8 mouse cellular contexts compared by ENCODE assay signal in genomic region chr1:91251927-91252326, GRCm38 (mm10). TPM values are rescaled to one million over a fixed set of nuclear protein-coding genes. Genes with fewer than 3 reads are reported as not detected.
A peak's percentile ranks its signal among the peaks of the same experiment; 100 is the strongest.
DNase-seq lines count a peak whose midpoint lies in the region; ATAC-seq and TF ChIP-seq lines count a peak whose summit lies in the region.

No protein-coding gene starts in this region.

- intact Hi-C loops in left cerebral cortex, postnatal 4 days (cut with DNase I): no loop called here
- intact Hi-C loops in left cerebral cortex, postnatal 14 days (cut with DNase I): no loop called here

- peaks cover 4% of the 10 kb centered on the region; the same call in 1 of the 2 replicates for H3K36me3 ChIP-seq in lung, embryonic 16.5 days (ENCODE audit: control insufficient read depth, insufficient read depth, low read length)
- H3K36me3 ChIP-seq in hindbrain, embryonic 13.5 days: peaks cover 3% of the 10 kb centered on the region; the same call in 1 of the 2 replicates
- peaks cover 11% of the 10 kb centered on the region for H3K36me3 ChIP-seq in liver, postnatal 0 days (replicated peaks; ENCODE audit: insufficient read depth, low read length)

- peaks cover 19% of the 10 kb centered on the region for H3K4me1 ChIP-seq in lung, embryonic 16.5 days (replicated peaks; ENCODE audit: control insufficient read depth, insufficient read depth, low read length)
- H3K4me1 ChIP-seq in hindbrain, embryonic 13.5 days (replicated peaks): peaks cover 36% of the 10 kb centered on the region
- H3K4me1 ChIP-seq in liver, postnatal 0 days (ENCODE audit: insufficient read depth): peaks cover 36% of the 10 kb centered on the region

- no peaks in the 10 kb centered on the region for H3K9me3 ChIP-seq in lung, embryonic 16.5 days (ENCODE audit: control insufficient read depth, low read length)
- H3K9me3 ChIP-seq in hindbrain, embryonic 13.5 days: no peaks in the 10 kb centered on the region
- no peaks in the 10 kb centered on the region for H3K9me3 ChIP-seq in liver, postnatal 0 days (ENCODE audit: low read length)

- no peak for TF ChIP-seq EP300 in liver, postnatal 0 days (IDR thresholded peaks at IDR 0.05; ENCODE audit: low read depth)

- peak overlapping the region; percentile 12; the same call in 1 of the 2 replicates for H3K4me2 ChIP-seq in lung, embryonic 16.5 days (ENCODE audit: low read depth, low read length)
- H3K4me2 ChIP-seq in hindbrain, embryonic 13.5 days: peak overlapping the region; percentile 86
- H3K4me2 ChIP-seq in liver, postnatal 0 days (ENCODE audit: low read depth, low read length): peak overlapping the region; percentile 91

- H3K4me3 ChIP-seq in lung, embryonic 16.5 days (ENCODE audit: low read length): no peak overlapping the region
- no peak overlapping the region for H3K4me3 ChIP-seq in hindbrain, embryonic 13.5 days
- peak overlapping the region; percentile 91 for H3K4me3 ChIP-seq in liver, postnatal 0 days (ENCODE audit: low read depth, low read length)

- no peaks in the 10 kb centered on the region for H3K27me3 ChIP-seq in lung, embryonic 16.5 days (ENCODE audit: control insufficient read depth, insufficient read depth, low read depth, low read length)
- no peaks in the 10 kb centered on the region for H3K27me3 ChIP-seq in hindbrain, embryonic 13.5 days
- no peaks in the 10 kb centered on the region for H3K27me3 ChIP-seq in liver, postnatal 0 days (ENCODE audit: insufficient read depth, low read length)

- 49% methylated on average over 8 of the region's 8 CpGs for WGBS in lung, embryonic 16.5 days
- WGBS in hindbrain, embryonic 13.5 days: 68% methylated on average over 8 of the region's 8 CpGs
- WGBS in liver, postnatal 0 days (ENCODE audit: insufficient replicate concordance): 27% methylated on average over 8 of the region's 8 CpGs

- no peak for DNase-seq in lung, adult 18-20 months
- peak; percentile 56 for DNase-seq in c-Kit-positive CD71-positive TER-119-positive erythroid progenitor cells, embryonic 14.5 days (ENCODE audit: low spot score)
- peak; percentile 50 for DNase-seq in liver, postnatal 0 days
- DNase-seq in spleen, postnatal 36 days (ENCODE audit: low spot score in 2 of 2): peak; percentile 32 to 39
- no peak for DNase-seq in left cerebral cortex, postnatal 4 days
- no peak for DNase-seq in left cerebral cortex, postnatal 14 days (ENCODE audit: low spot score in 2 of 2)

- no peak for ATAC-seq in lung, embryonic 16.5 days (ENCODE audit: low read depth)
- ATAC-seq in hindbrain, embryonic 13.5 days (ENCODE audit: low FRiP score): no peak
- peak; percentile 12 for ATAC-seq in liver, postnatal 0 days

- TF ChIP-seq CTCF in liver, postnatal 0 days (IDR thresholded peaks at IDR 0.05; ENCODE audit: low read depth): peak; percentile 75

- H3K27ac ChIP-seq in lung, embryonic 16.5 days (ENCODE audit: low read length): no peak overlapping the region
- H3K27ac ChIP-seq in hindbrain, embryonic 13.5 days: no peak overlapping the region
- peak overlapping the region; percentile 94 for H3K27ac ChIP-seq in liver, postnatal 0 days (ENCODE audit: low read depth)

- no peak overlapping the region for H3K9ac ChIP-seq in lung, embryonic 16.5 days (ENCODE audit: low read length)
- H3K9ac ChIP-seq in hindbrain, embryonic 13.5 days: peak overlapping the region; percentile 43; the same call in 1 of the 2 replicates
- 0 out of 2 replicates have a peak overlapping the region, but pooled peaks have one; percentile 99 for H3K9ac ChIP-seq in liver, postnatal 0 days (replicated peaks)

RNA-seq across cellular contexts. Expression of gene Ube2f, which starts 1.8 kb away (rescaled TPM):
- polyA plus RNA-seq in lung, embryonic 16.5 days (2015; fragmentation: Nextera tagmentation; extraction: Ambion mirVana): 60.8 and 65.7 TPM in 2 replicates
- 67.7 and 68.2 TPM in 2 replicates for polyA plus RNA-seq in hindbrain, embryonic 13.5 days (2015; fragmentation: Nextera tagmentation; extraction: Ambion mirVana)
- 49.1 and 53.0 TPM in 2 replicates for polyA plus RNA-seq in liver, postnatal 0 days (2015; fragmentation: Nextera tagmentation; extraction: Ambion mirVana)
- total RNA-seq in left cerebral cortex, postnatal 4 days (2021): 10 to 100 TPM; 44.5 to 48.4 TPM
- total RNA-seq in left cerebral cortex, postnatal 14 days (2021): 10 to 100 TPM; 52.5 to 58.4 TPM

RNA-seq across cellular contexts. Expression of gene Scly, which starts 46.2 kb away (rescaled TPM):
- polyA plus RNA-seq in lung, embryonic 16.5 days (2015; fragmentation: Nextera tagmentation; extraction: Ambion mirVana): 16.7 and 19.0 TPM in 2 replicates
- polyA plus RNA-seq in hindbrain, embryonic 13.5 days (2015; fragmentation: Nextera tagmentation; extraction: Ambion mirVana): 11.6 and 12.2 TPM in 2 replicates
- polyA plus RNA-seq in liver, postnatal 0 days (2015; fragmentation: Nextera tagmentation; extraction: Ambion mirVana): 26.3 and 26.5 TPM in 2 replicates
- total RNA-seq in left cerebral cortex, postnatal 4 days (2021): 10 to 100 TPM in 1 of 2 experiments, 1 to 10 TPM in 1; 9.2 to 11.3 TPM
- 10 to 100 TPM; 10.5 to 12.7 TPM for total RNA-seq in left cerebral cortex, postnatal 14 days (2021)

Comparison
In these comparisons a context has a peak if more than half of its experiments do, and no peak if none do; other contexts are left out.
1. H3K4me2 ChIP-seq: peak in every context shown above with its lines; median percentile 91 in liver, postnatal 0 days; 86 in hindbrain, embryonic 13.5 days; 12 in lung, embryonic 16.5 days.
2. DNase-seq: peak in c-Kit-positive CD71-positive TER-119-positive erythroid progenitor cells, embryonic 14.5 days (single experiment), liver, postnatal 0 days (single experiment) and spleen, postnatal 36 days (2 of 2); none in lung, adult 18-20 months (0 of 2), left cerebral cortex, postnatal 4 days (single experiment) and left cerebral cortex, postnatal 14 days (0 of 2).